9 mouse cellular contexts compared by ENCODE assay signal in the genomic region with DNA sequence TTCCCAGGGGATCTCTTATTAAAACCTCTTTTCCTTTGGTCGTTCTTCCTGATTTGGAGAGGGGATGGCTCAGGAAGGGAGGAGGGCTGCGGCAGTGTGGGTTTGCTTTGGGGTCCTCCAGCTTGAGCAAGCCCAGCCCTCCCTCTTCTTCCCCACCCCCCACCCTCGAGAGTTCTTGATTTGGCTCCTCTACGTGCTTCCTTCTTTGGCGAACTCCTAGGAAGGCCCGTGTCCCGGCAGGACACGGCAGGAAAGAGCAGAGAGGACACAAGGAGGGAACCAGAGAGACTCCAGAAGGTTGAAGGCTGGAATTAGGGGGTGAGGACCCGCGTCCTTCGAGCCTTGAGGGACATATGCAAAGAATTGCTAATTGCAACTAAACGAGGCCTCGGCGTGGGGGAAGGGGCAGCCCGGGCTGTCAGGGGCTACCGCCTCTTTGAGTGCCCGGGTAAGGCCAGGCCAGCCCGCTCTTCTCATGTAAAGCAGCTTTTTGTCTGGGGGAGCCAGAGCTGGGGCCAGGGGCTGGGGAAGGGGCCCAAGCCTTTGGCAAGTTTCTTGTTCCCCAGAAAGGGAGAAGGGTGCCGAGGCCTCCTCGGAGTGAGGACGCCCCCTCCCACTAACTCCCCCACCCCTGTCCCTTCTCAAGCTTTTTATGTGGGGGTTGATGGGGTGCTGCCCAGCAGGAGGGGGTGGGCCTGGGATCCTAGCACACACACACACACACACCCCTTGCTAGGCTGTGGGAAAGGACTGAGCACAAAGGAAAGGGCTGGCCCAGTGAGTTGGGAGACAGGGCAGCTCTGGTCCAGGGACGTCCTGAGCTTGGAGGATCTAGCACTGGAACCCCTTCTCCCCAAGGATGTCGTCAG. TPM values are rescaled to one million over a fixed set of nuclear protein-coding genes. Genes with fewer than 3 reads are reported as not detected.
DNase-seq lines count a peak whose midpoint lies in the region; ATAC-seq and TF ChIP-seq lines count a peak whose summit lies in the region.
"Had no signal": no experiment of that assay in that cellular context is flagged by ENCODE, and none has a peak within 500 bp of the region (broad histone marks: within the 10 kb centered on the region; RNA-seq: fewer than 3 reads in every experiment).

A gene (minus strand): TSS at position 297 of the 869 bp plus-strand sequence.

- peak within 1 kb of the TSS; percentile 70 for H3K27ac ChIP-seq in hindbrain, embryonic 13.5 days
- H3K27ac ChIP-seq in lung, postnatal 0 days (ENCODE audit: low read length): peak within 1 kb of the TSS; percentile 91
- H3K27ac ChIP-seq in stomach, embryonic 15.5 days: peak within 1 kb of the TSS; percentile 95

- ATAC-seq in erythroblast, adult 5-6 weeks (replicated peaks; ENCODE audit: low FRiP score, poor library complexity, severe bottlenecking): no peak
- peak; percentile 71 for ATAC-seq in hindbrain, embryonic 13.5 days (ENCODE audit: low FRiP score)
- peak; percentile 57 for ATAC-seq in lung, postnatal 0 days
- ATAC-seq in stomach, embryonic 15.5 days (ENCODE audit: insufficient read depth, low FRiP score, low read depth): peak; percentile 61

- DNase-seq in urinary bladder, adult 2 months (ENCODE audit: low spot score): peak; percentile 39
- no peak for DNase-seq in urinary bladder, adult 18-20 months (ENCODE audit: low spot score in 2 of 2)
- no peak for DNase-seq in lung, postnatal 0 days (ENCODE audit: low spot score)
- DNase-seq in adrenal gland, adult (ENCODE audit: inconsistent age in 2 of 2, low spot score in 1 of 2): no peak

- no peaks in the 10 kb centered on the region for H3K9me3 ChIP-seq in erythroblast, embryonic 14.5 days (ENCODE audit: control insufficient read depth, low read length)
- H3K9me3 ChIP-seq in hindbrain, embryonic 13.5 days: no peaks in the 10 kb centered on the region
- H3K9me3 ChIP-seq in lung, postnatal 0 days (ENCODE audit: low read length): no peaks in the 10 kb centered on the region
- H3K9me3 ChIP-seq in stomach, embryonic 15.5 days: no peaks in the 10 kb centered on the region

- H3K36me3 ChIP-seq in erythroblast, embryonic 14.5 days (ENCODE audit: control insufficient read depth): no peaks in the 10 kb centered on the region
- H3K36me3 ChIP-seq in hindbrain, embryonic 13.5 days: no peaks in the 10 kb centered on the region
- no peaks in the 10 kb centered on the region for H3K36me3 ChIP-seq in lung, postnatal 0 days (ENCODE audit: insufficient read depth, low read length)
- no peaks in the 10 kb centered on the region for H3K36me3 ChIP-seq in stomach, embryonic 15.5 days

- H3K27me3 ChIP-seq in erythroblast, embryonic 14.5 days (ENCODE audit: control insufficient read depth): peaks cover 43% of the 10 kb centered on the region
- peaks cover 17% of the 10 kb centered on the region for H3K27me3 ChIP-seq in hindbrain, embryonic 13.5 days
- no peaks in the 10 kb centered on the region for H3K27me3 ChIP-seq in lung, postnatal 0 days (replicated peaks; ENCODE audit: insufficient read depth, low read length)
- no peaks in the 10 kb centered on the region for H3K27me3 ChIP-seq in stomach, embryonic 15.5 days (replicated peaks)

- H3K4me2 ChIP-seq in hindbrain, embryonic 13.5 days: peak within 1 kb of the TSS; percentile 45
- H3K4me2 ChIP-seq in lung, postnatal 0 days (replicated peaks; ENCODE audit: low read depth, low read length): peak within 1 kb of the TSS; percentile 60
- H3K4me2 ChIP-seq in stomach, embryonic 15.5 days: peak within 1 kb of the TSS; percentile 48

- 5% methylated on average over 23 of the region's 23 CpGs for WGBS in hindbrain, embryonic 13.5 days
- WGBS in lung, postnatal 0 days: 14% methylated on average over 21 of the region's 23 CpGs
- 14% methylated on average over 23 of the region's 23 CpGs for WGBS in stomach, embryonic 15.5 days

- TF ChIP-seq EP300 in lung, postnatal 0 days (IDR thresholded peaks at IDR 0.05): no peak

- H3K4me1 ChIP-seq in erythroblast, embryonic 14.5 days (ENCODE audit: control insufficient read depth): peaks cover 5% of the 10 kb centered on the region
- H3K4me1 ChIP-seq in hindbrain, embryonic 13.5 days (replicated peaks): peaks cover 40% of the 10 kb centered on the region
- H3K4me1 ChIP-seq in lung, postnatal 0 days (ENCODE audit: insufficient read depth, low read depth, low read length): peaks cover 15% of the 10 kb centered on the region; the same call in 1 of the 2 replicates
- H3K4me1 ChIP-seq in stomach, embryonic 15.5 days: peaks cover 21% of the 10 kb centered on the region

- peak within 1 kb of the TSS; percentile 43; the same call in 1 of the 2 replicates for H3K9ac ChIP-seq in hindbrain, embryonic 13.5 days
- peak within 1 kb of the TSS; percentile 43 for H3K9ac ChIP-seq in lung, postnatal 0 days (replicated peaks; ENCODE audit: low read depth)
- peak within 1 kb of the TSS; percentile 37; the same call in 1 of the 2 replicates for H3K9ac ChIP-seq in stomach, embryonic 15.5 days

- no peak for TF ChIP-seq CTCF in lung, postnatal 0 days (IDR thresholded peaks at IDR 0.05)

- peak within 1 kb of the TSS; percentile 28 for H3K4me3 ChIP-seq in erythroblast, embryonic 14.5 days (replicated peaks)
- peak within 1 kb of the TSS; percentile 22 for H3K4me3 ChIP-seq in hindbrain, embryonic 13.5 days
- H3K4me3 ChIP-seq in lung, postnatal 0 days (ENCODE audit: low read depth, low read length): peak within 1 kb of the TSS; percentile 35
- H3K4me3 ChIP-seq in stomach, embryonic 15.5 days (replicated peaks): peak within 1 kb of the TSS; percentile 40

RNA-seq across cellular contexts. Expression of the gene that starts here (rescaled TPM):
- polyA plus RNA-seq in erythroblast, embryonic 14.5 days (2012): not detected in 2 replicates
- not detected in 2 replicates for total RNA-seq in erythroblast, adult 5-6 weeks (2015; ENCODE audit: low replicate concordance)
- total RNA-seq in erythroblast, adult 5-6 weeks (2017; ENCODE audit: low replicate concordance): not detected in 2 replicates
- polyA plus RNA-seq in urinary bladder, adult 2 months (2012; rRNA removed): 53.0 and 56.5 TPM in 2 replicates
- polyA plus RNA-seq in hindbrain, embryonic 13.5 days (2015; fragmentation: Nextera tagmentation; extraction: Ambion mirVana): 2.8 and 5.3 TPM in 2 replicates
- 8.0 and 11.4 TPM in 2 replicates for polyA plus RNA-seq in lung, postnatal 0 days (2015; fragmentation: Nextera tagmentation; extraction: Ambion mirVana)
- 19.2 TPM in 2 replicates for polyA plus RNA-seq in stomach, embryonic 15.5 days (2015; fragmentation: Nextera tagmentation; extraction: Ambion mirVana)
- total RNA-seq: hematopoietic stem cell, adult 5-6 weeks had no signal
